Comparison of ENCODE assay signal across 26 mouse cellular contexts in genomic region chr1:151484754-151485153, GRCm38 (mm10). TPM values are rescaled to one million over a fixed set of nuclear protein-coding genes. Genes with fewer than 3 reads are reported as not detected.
DNase-seq lines count a peak whose midpoint lies in the region; ATAC-seq and TF ChIP-seq lines count a peak whose summit lies in the region.
"Had no signal": no experiment of that assay in that cellular context is flagged by ENCODE, and none has a peak within 500 bp of the region (broad histone marks: within the 10 kb centered on the region; RNA-seq: fewer than 3 reads in every experiment).

No protein-coding gene starts in this region.

- 49% methylated on average over 5 of the region's 5 CpGs for WGBS in liver, embryonic 11.5 days
- WGBS in liver, embryonic 14.5 days (ENCODE audit: insufficient replicate concordance) = 32% methylated on average over 5 of the region's 5 CpGs

- TF ChIP-seq POLR2A in MEL (IDR thresholded peaks at IDR 0.05; ENCODE audit: control insufficient read depth in 1 of 2, insufficient read depth in 1 of 2, low read depth in 1 of 2, low read length in 2 of 2, poor library complexity in 1 of 2) = no peak

- H3K27me3 ChIP-seq in MEL (ENCODE audit: control insufficient read depth in 1 of 2, insufficient read depth in 2 of 2, low read length in 2 of 2) = no peaks in the 10 kb centered on the region
- H3K27me3 ChIP-seq in liver, embryonic 11.5 days (replicated peaks; ENCODE audit: control insufficient read depth, insufficient read depth, low read length) = no peaks in the 10 kb centered on the region
- no peaks in the 10 kb centered on the region for H3K27me3 ChIP-seq in liver, embryonic 14.5 days (ENCODE audit: control insufficient read depth, insufficient read depth, low read length)
- H3K27me3 ChIP-seq: embryonic facial prominence, embryonic 12.5 days; embryonic facial prominence, embryonic 15.5 days; heart, embryonic 13.5 days; Patski had no signal

- no peaks in the 10 kb centered on the region for H3K9me3 ChIP-seq in MEL (replicated peaks; ENCODE audit: insufficient read depth, low read length)
- no peaks in the 10 kb centered on the region for H3K9me3 ChIP-seq in liver, embryonic 11.5 days (ENCODE audit: control insufficient read depth, low read length)
- no peaks in the 10 kb centered on the region for H3K9me3 ChIP-seq in liver, embryonic 14.5 days (ENCODE audit: control insufficient read depth, low read length)
- H3K9me3 ChIP-seq: embryonic facial prominence, embryonic 12.5 days; embryonic facial prominence, embryonic 15.5 days; heart, embryonic 10.5 days; heart, embryonic 13.5 days had no signal

- no peak for TF ChIP-seq RAD21 in MEL (IDR thresholded peaks at IDR 0.05; ENCODE audit: low read depth, low read length)

- peak; percentile 63 for DNase-seq in heart, adult 11 months
- no peak for DNase-seq in heart, postnatal 14 days
- DNase-seq in MEL (ENCODE audit: low read depth, low spot score) = no peak
- DNase-seq in liver, embryonic 11.5 days (ENCODE audit: low spot score) = no peak
- peak in 2 of 3 experiments; percentile 4 to 32 for DNase-seq in liver, embryonic 14.5 days (ENCODE audit: low read depth in 3 of 3, low spot score in 3 of 3)
- DNase-seq in right cerebral cortex, postnatal 4 days = no peak
- DNase-seq in cerebellum, adult 9-10 months = no peak
- no peak for DNase-seq in MN1 (ENCODE audit: low spot score)
- DNase-seq: adrenal gland, postnatal 10 days; adrenal gland, postnatal 36 days; cerebellum, adult 18-20 months; cerebellum, adult 9-11 months; cerebellum, postnatal 25 days; forebrain, postnatal 0 days; gastrocnemius, postnatal 25 days; heart, adult 2 months had no signal

- no peak overlapping the region for H3K27ac ChIP-seq in MEL (ENCODE audit: control insufficient read depth, low read depth, low read length)
- H3K27ac ChIP-seq in liver, embryonic 11.5 days (ENCODE audit: low read depth, low read length) = no peak overlapping the region
- no peak overlapping the region for H3K27ac ChIP-seq in liver, embryonic 14.5 days
- H3K27ac ChIP-seq: embryonic facial prominence, embryonic 12.5 days; embryonic facial prominence, embryonic 15.5 days; heart, adult 2 months; heart, embryonic 10.5 days; heart, embryonic 13.5 days; hindbrain, embryonic 14.5 days; hindbrain, postnatal 0 days had no signal

- peaks cover 20% of the 10 kb centered on the region for H3K79me2 ChIP-seq in MEL (ENCODE audit: control insufficient read depth, insufficient read depth, low read length, poor library complexity)

- H3K36me3 ChIP-seq in MEL (ENCODE audit: control insufficient read depth in 1 of 2, insufficient read depth in 2 of 2, low read length in 2 of 2) = peaks cover 1 to 6% of the 10 kb centered on the region in 2 experiments
- no peaks in the 10 kb centered on the region; the same call in 1 of the 2 replicates for H3K36me3 ChIP-seq in liver, embryonic 11.5 days (ENCODE audit: control insufficient read depth, insufficient read depth, low read length)
- no peaks in the 10 kb centered on the region for H3K36me3 ChIP-seq in liver, embryonic 14.5 days (replicated peaks; ENCODE audit: control insufficient read depth, insufficient read depth, low read depth)

- TF ChIP-seq EP300 in MEL (IDR thresholded peaks at IDR 0.05; ENCODE audit: low read depth in 1 of 2, low read length in 2 of 2) = peak in 1 of 2 experiments; percentile 37; a peak in 1 of 4 replicates
- TF ChIP-seq EP300 in liver, embryonic 14.5 days (IDR thresholded peaks at IDR 0.05; ENCODE audit: low read depth) = no peak

- peak overlapping the region; percentile 39 for H3K4me2 ChIP-seq in liver, embryonic 11.5 days
- peak overlapping the region; percentile 1; the same call in 1 of the 2 replicates for H3K4me2 ChIP-seq in liver, embryonic 14.5 days (ENCODE audit: low read depth)
- H3K4me2 ChIP-seq: embryonic facial prominence, embryonic 12.5 days; embryonic facial prominence, embryonic 15.5 days; heart, embryonic 13.5 days; hindbrain, embryonic 14.5 days had no signal

- H3K4me1 ChIP-seq in MEL (ENCODE audit: control insufficient read depth in 1 of 2, insufficient read depth in 2 of 2, low read length in 2 of 2) = peaks cover 0 to 2% of the 10 kb centered on the region in 2 experiments; a peak in 1 of 4 replicates
- H3K4me1 ChIP-seq in liver, embryonic 11.5 days (replicated peaks; ENCODE audit: control insufficient read depth, insufficient read depth, low read length) = peaks cover 10% of the 10 kb centered on the region
- peaks cover 3 to 7% of the 10 kb centered on the region in 2 experiments; a peak in 3 of 4 replicates for H3K4me1 ChIP-seq in liver, embryonic 14.5 days (replicated peaks; ENCODE audit: control insufficient read depth in 2 of 2, insufficient read depth in 2 of 2, low read length in 1 of 2)
- H3K4me1 ChIP-seq: embryonic facial prominence, embryonic 12.5 days; embryonic facial prominence, embryonic 15.5 days had no signal

- intact Hi-C loops in heart, postnatal 14 days (cut with DNase I) = no loop called here

- H3K9ac ChIP-seq in MEL (ENCODE audit: control insufficient read depth, low read depth, low read length, poor library complexity, severe bottlenecking) = no peak overlapping the region
- no peak overlapping the region for H3K9ac ChIP-seq in liver, embryonic 11.5 days (ENCODE audit: low read depth, low read length)
- H3K9ac ChIP-seq in liver, embryonic 14.5 days (replicated peaks) = no peak overlapping the region
- H3K9ac ChIP-seq: embryonic facial prominence, embryonic 12.5 days; embryonic facial prominence, embryonic 15.5 days; forebrain, postnatal 0 days; heart, embryonic 13.5 days; hindbrain, embryonic 14.5 days had no signal

- no peak overlapping the region for H3K4me3 ChIP-seq in MEL (ENCODE audit: control insufficient read depth in 1 of 2, insufficient read depth in 1 of 2, low read depth in 2 of 2, low read length in 2 of 2)
- no peak overlapping the region for H3K4me3 ChIP-seq in liver, embryonic 11.5 days (ENCODE audit: low read depth, low read length)
- no peak overlapping the region for H3K4me3 ChIP-seq in liver, embryonic 14.5 days (ENCODE audit: insufficient read depth in 1 of 2, low read depth in 2 of 2, low read length in 2 of 2)
- H3K4me3 ChIP-seq: embryonic facial prominence, embryonic 12.5 days; embryonic facial prominence, embryonic 15.5 days; heart, adult 2 months; heart, embryonic 10.5 days; heart, embryonic 13.5 days had no signal

- peak; percentile 77 for ATAC-seq in liver, embryonic 11.5 days (replicated peaks; ENCODE audit: low FRiP score)
- peak; percentile 57; the same call in 1 of the 2 replicates for ATAC-seq in liver, embryonic 14.5 days (ENCODE audit: insufficient read depth)
- ATAC-seq: forebrain, embryonic 14.5 days; forebrain, postnatal 0 days; hindbrain, postnatal 0 days; inflammation-experienced regulatory T-cells, adult 6 months; intestine, embryonic 16.5 days; Patski had no signal

- TF ChIP-seq CTCF in MEL (IDR thresholded peaks at IDR 0.05 in 2 of 3, conservative IDR thresholded peaks at IDR 0.05 in 1 of 3; ENCODE audit: control insufficient read depth in 1 of 3, insufficient read depth in 1 of 3, low read depth in 2 of 3, low read length in 3 of 3, poor library complexity in 1 of 3, severe bottlenecking in 1 of 3) = no peak
- no peak for TF ChIP-seq CTCF in liver, embryonic 14.5 days (IDR thresholded peaks at IDR 0.05; ENCODE audit: low read depth)

TF ChIP-seq in MEL, 35 proteins besides CTCF, POLR2A, EP300 and RAD21:
- TF ChIP-seq GATA1 (IDR thresholded peaks at IDR 0.05; ENCODE audit: low read depth, low read length) (peak; percentile 8; the same call in 1 of the 2 replicates), MAX (IDR thresholded peaks at IDR 0.05; ENCODE audit: low read length) (no peak), RCOR1 (IDR thresholded peaks at IDR 0.05; ENCODE audit: low read depth, low read length) (0 out of 2 replicates have a peak, but pooled peaks have one; percentile 14)

RNA-seq across cellular contexts. Expression of gene Rnf2, which starts 16.0 kb away (rescaled TPM):
- 10 to 100 TPM; 17.0 to 19.8 TPM for total RNA-seq in heart, postnatal 14 days (2021)
- 30.1 and 30.7 TPM in 2 replicates for total RNA-seq in MEL (2012; rRNA removed)
- polyA plus RNA-seq in MEL (2012; ENCODE audit: insufficient read depth in 1 of 2, insufficient read length in 2 of 2, low read depth in 1 of 2, low replicate concordance in 2 of 2, missing spikeins in 1 of 2) = 10 to 100 TPM; 27.5 to 78.2 TPM
- polyA plus RNA-seq in liver, embryonic 11.5 days (2014; fragmentation: Nextera tagmentation; extraction: Ambion mirVana) = 60.3 and 67.9 TPM in 2 replicates
- polyA plus RNA-seq in liver, embryonic 14.5 days (2012; rRNA removed) = 9.8 and 16.0 TPM in 2 replicates
- 18.6 and 20.5 TPM in 2 replicates for polyA plus RNA-seq in liver, embryonic 14.5 days (2014; fragmentation: Nextera tagmentation; extraction: Ambion mirVana)

RNA-seq across cellular contexts. Expression of gene Trmt1l, which starts 56.4 kb away (rescaled TPM):
- total RNA-seq in heart, postnatal 14 days (2021) = 10 to 100 TPM; 19.5 to 22.7 TPM
- total RNA-seq in MEL (2012; rRNA removed) = 13.3 and 15.4 TPM in 2 replicates
- 10 to 100 TPM in 1 of 2 experiments, not detected in 1; 18.2 TPM for polyA plus RNA-seq in MEL (2012; ENCODE audit: insufficient read depth in 1 of 2, insufficient read length in 2 of 2, low read depth in 1 of 2, low replicate concordance in 2 of 2, missing spikeins in 1 of 2)
- polyA plus RNA-seq in liver, embryonic 11.5 days (2014; fragmentation: Nextera tagmentation; extraction: Ambion mirVana) = 44.5 and 48.7 TPM in 2 replicates
- 7.6 and 9.8 TPM in 2 replicates for polyA plus RNA-seq in liver, embryonic 14.5 days (2012; rRNA removed)
- 11.8 and 13.8 TPM in 2 replicates for polyA plus RNA-seq in liver, embryonic 14.5 days (2014; fragmentation: Nextera tagmentation; extraction: Ambion mirVana)

RNA-seq across cellular contexts. Expression of gene Swt1, which starts 56.5 kb away (rescaled TPM):
- 10 to 100 TPM; 10.0 to 12.1 TPM for total RNA-seq in heart, postnatal 14 days (2021)
- total RNA-seq in MEL (2012; rRNA removed) = 13.7 and 14.1 TPM in 2 replicates
- 10 to 100 TPM in 1 of 2 experiments, not detected in 1; 13.5 TPM for polyA plus RNA-seq in MEL (2012; ENCODE audit: insufficient read depth in 1 of 2, insufficient read length in 2 of 2, low read depth in 1 of 2, low replicate concordance in 2 of 2, missing spikeins in 1 of 2)
- polyA plus RNA-seq in liver, embryonic 11.5 days (2014; fragmentation: Nextera tagmentation; extraction: Ambion mirVana) = 19.1 and 20.7 TPM in 2 replicates
- 5.6 and 9.7 TPM in 2 replicates for polyA plus RNA-seq in liver, embryonic 14.5 days (2012; rRNA removed)
- 19.1 and 19.7 TPM in 2 replicates for polyA plus RNA-seq in liver, embryonic 14.5 days (2014; fragmentation: Nextera tagmentation; extraction: Ambion mirVana)

Comparison
In these comparisons a context has a peak if more than half of its experiments do, and no peak if none do; other contexts are left out.
1. DNase-seq: peak in heart, adult 11 months (single experiment) and liver, embryonic 14.5 days (2 of 3); none in heart, postnatal 14 days (0 of 2), MEL (single experiment), liver, embryonic 11.5 days (single experiment), right cerebral cortex, postnatal 4 days (single experiment), cerebellum, adult 9-10 months (single experiment) and MN1 (single experiment).